Mouse (Mus musculus): ENCODE results near the gene 1700125H20Rik.
A peak's percentile ranks its signal among the peaks of the same experiment; 100 is the strongest.

1700125H20Rik gene

GRCm38 (mm10) chr11:85184839-85185238 is 14.6 kb downstream of the 1700125H20Rik start:
- peak; percentile 31 to 42 for DNase-seq

- no peak for DNase-seq
Observed at GRCm38 (mm10) chr11:85189110-85189509, 18.9 kb downstream of the 1700125H20Rik start.

- no peak for DNase-seq
Observed at GRCm38 (mm10) chr11:85190741-85191140, 20.5 kb downstream of the 1700125H20Rik start.

- no peak for DNase-seq
Observed at GRCm38 (mm10) chr11:85194206-85194605, 24.0 kb downstream of the 1700125H20Rik start.

GRCm38 (mm10) chr11:85196046-85196445 is 25.8 kb downstream of the 1700125H20Rik start:
- DNase-seq: no peak

- DNase-seq: no peak
Observed at GRCm38 (mm10) chr11:85198906-85199305, 28.7 kb downstream of the 1700125H20Rik start.

- no peak for DNase-seq
Observed at GRCm38 (mm10) chr11:85206231-85206630, 36.0 kb downstream of the 1700125H20Rik start.

- no peak for DNase-seq
Observed at GRCm38 (mm10) chr11:85211151-85211550, 40.9 kb downstream of the 1700125H20Rik start.

- DNase-seq: no peak
Observed at GRCm38 (mm10) chr11:85213215-85213614, 43.0 kb downstream of the 1700125H20Rik start.

- no peak for DNase-seq
Observed at GRCm38 (mm10) chr11:85214679-85215078, 44.5 kb downstream of the 1700125H20Rik start.

GRCm38 (mm10) chr11:85219014-85219413 is 48.8 kb downstream of the 1700125H20Rik start:
- DNase-seq: no peak

- DNase-seq: no peak
Observed at GRCm38 (mm10) chr11:85222561-85222960, 52.4 kb downstream of the 1700125H20Rik start.

- DNase-seq: no peak
Observed at GRCm38 (mm10) chr11:85223248-85223647, 53.0 kb downstream of the 1700125H20Rik start.
